Mouse (Mus musculus) cerebellum, adult 11 months (tissue): ENCODE measurements around the gene Slc25a19.

ENCODE experiments used
- DNase-seq: peaks from one replicate; pipeline ENCODE4 v3.0.0; 2022

The Slc25a19 gene

DNA sequence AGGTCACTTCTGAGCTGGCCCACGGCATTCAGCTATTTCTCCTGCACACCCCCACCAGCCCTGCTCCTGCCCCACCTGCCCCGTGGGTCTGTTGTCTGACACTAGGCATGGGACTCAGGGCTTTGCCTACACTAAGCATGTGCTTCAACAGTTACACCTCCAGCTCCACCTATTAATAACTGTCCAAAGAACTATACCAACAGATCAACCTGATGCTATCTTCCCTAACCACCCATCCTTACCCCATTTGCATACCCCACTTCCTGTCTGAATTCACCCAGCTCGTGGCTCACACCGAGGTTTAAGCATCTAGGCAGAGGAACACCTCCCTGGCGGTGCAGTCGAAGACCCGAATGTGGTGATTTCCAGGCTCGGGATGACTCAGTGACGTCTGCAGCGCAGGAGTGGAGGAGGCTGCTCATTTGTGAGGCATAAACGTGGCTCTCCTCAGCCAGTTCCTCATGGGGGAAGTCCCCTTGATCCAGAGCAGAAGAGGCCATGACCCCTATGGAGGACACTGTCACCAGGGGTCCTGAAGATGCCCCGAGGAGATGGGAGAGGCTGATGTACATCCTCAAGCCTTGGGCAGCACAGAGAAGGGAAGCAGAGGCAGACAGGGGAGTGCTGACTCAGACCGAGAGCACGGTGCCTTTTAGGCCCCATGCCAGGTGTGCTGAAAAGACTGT is 13.0 kb upstream of the Slc25a19 start:
- DNase-seq, result no peak

DNA sequence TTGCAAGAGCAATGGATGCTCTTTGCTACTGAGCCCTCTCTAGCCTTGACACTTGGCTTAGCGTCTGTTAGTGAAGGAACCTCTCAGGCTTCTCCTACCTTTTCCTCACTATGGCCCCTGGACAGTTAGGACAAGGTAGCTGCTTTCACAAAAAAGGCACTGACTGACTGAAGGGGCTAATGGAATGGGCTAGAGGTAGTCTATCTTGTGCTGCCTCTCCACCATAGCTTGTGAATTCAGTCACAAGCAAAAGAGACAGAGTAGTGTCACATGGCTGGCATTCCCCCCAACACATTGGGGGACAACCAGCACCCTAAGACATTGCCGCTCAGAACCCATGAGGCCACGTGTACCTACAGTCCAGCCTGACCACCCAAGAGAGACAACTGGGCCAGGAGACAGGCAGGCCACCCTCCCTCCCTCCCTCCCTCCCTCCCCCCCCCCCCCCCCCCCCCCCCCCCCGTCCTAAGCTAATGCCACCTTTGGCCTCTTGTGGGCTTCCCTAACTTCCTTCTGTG is 12.3 kb upstream of the Slc25a19 start:
- no peak for DNase-seq

DNA sequence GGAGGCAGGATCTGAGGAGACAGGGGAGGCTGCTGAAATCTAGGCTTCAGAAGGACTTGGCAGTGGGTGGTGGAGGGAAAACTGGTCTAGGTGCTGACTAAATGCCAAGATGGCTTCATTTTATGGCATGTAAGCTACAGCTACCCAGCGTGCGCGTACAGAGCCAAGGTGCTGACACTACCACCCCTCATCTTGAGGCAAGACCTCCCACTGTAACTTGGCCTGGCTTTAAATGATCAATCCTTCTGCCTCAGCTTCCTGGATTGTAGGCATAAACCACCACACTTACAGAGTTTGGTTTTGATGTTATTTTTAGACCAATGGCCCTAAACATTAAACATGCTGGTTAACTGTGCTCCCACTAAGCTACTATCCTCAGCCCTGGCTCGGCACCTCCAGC is 11.4 kb upstream of the Slc25a19 start:
- DNase-seq, result no peak

DNA sequence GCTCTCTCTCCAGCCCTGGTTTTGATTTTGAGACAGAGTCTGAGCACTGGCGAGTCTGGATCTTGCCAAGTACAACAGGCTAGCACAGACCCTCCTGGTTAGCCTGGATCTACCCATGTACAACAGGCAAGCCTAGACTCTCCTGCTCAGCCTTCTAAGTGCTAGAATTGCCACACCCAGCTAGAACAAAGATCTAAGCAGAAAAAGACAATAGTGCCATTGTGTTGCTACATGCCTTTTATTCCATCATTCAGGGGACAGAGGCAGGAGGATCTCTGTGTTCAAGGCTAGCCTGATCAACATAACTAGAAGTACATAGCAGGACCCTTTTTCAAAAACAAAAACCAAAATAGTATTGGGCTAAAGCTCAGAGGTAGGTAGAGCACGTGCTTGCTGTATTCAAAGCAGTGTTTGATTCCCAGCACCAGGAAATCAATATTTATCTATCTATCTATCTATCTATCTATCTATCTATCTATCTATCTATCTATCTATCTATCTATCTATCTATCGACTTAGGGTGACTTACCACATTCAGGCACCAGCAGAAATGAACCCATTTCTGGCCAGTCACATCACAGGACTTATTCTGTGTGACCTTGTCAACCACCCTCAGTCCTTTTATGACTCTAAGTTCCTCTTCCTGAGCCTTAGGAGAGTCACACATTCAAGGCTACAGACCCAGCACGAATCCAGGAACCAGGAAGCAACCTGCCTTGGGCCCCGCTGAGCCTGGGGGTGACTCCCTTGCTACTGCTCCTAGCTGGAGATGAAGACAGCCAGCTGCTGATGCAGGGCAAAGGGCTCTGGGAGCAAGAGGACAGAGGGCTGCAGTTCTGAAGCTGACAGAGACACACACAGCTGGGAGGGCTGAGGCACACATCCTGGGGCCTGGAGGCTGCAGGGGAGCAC is 10.7 kb upstream of the Slc25a19 start:
- no peak for DNase-seq

DNA sequence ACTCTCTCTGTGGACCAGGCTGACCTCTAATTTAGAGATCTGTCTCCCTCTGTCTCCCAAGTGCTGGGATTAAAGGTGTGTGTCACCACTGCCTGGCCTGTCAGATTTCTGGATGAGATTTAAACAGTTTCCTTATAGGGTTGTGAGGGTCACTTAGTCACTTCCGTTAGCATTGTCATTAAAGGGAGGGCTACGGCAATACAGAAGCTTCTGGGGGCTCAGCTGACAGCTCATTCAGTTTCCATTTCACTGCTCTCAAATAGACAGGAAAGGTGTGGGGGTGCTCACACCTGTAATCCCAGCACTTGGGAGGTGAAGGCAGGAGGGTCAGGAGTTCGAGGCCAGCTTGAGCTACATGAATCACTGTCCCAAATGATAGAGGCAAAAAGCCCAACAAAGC is 8.9 kb upstream of the Slc25a19 start:
- DNase-seq, result no peak

DNA sequence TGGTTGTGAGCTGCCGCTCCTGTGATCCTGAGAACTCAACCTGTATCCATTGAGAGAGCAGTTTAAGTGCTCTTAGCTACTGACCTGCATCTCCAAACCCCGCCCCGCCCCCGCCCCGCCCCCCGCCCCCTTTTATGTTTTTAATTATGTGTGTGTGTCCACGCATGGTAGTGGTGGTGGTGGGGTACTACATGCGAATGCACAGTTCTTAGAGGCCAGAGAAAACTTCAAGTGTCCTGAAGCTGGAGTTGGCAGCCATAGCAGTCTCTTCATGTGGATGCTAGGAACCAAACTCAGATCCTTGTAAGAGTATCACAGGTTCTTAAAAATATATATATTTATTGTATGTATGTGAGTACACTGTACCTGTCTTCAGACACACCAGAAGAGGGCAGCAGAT is 7.4 kb upstream of the Slc25a19 start:
- DNase-seq, result no peak

DNA sequence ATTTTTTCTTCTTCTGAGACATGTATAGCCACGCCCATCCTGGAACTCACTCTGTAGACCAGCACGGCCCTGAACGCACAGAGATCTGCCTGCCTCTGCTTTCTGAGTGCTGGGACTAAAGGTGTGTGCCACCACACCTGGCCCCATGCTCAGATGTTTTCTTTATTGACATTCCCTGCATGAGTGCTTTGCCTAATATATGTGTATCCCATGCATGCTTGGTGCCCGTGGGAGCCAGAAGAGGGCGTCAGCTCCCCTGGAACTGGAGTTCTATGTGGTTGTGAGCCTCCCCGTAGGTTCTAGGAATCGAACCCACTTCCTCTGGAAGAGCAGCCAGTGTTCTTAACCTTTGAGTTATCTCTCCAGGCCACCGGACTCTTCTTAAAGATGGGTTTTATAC is 6.9 kb upstream of the Slc25a19 start:
- DNase-seq, result no peak

DNA sequence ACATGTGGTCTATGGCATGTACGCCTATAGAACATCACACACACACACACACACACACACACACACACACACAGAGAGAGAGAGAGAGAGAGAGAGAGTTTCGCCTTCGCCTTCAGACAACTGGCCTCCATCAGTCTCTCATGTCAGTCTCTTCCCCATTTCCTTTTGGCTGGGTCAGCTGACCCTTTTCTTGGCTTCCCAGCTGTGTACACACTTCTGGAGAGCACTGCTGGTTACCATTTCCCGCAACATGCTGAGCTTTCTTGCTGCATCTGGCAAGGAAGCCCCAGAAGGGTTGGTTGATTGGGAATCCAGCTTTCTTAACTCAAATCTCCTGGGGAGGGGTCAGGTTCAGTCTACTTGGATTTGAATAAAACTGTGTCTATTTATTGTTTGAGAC is 6.0 kb upstream of the Slc25a19 start:
- DNase-seq, result no peak

DNA sequence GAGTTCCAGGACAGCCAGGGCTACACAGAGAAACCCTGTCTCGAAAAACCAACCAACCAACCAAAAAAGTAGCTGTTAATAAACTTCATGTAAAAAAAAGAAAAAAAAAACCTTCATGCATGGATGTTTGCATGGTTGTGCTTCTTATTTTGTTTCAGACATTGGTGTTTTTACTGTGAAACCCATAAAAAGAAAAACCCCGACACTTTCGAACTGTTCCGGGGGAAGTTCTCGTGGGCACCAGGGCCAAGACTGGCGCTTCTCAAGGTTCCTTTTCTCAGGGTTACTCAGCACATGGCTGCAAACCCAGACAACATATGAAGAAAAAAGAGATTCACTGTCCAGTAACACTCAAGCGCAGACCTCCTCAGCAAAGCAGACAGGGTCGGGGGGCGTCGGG is 4.8 kb upstream of the Slc25a19 start:
- no peak for DNase-seq

DNA sequence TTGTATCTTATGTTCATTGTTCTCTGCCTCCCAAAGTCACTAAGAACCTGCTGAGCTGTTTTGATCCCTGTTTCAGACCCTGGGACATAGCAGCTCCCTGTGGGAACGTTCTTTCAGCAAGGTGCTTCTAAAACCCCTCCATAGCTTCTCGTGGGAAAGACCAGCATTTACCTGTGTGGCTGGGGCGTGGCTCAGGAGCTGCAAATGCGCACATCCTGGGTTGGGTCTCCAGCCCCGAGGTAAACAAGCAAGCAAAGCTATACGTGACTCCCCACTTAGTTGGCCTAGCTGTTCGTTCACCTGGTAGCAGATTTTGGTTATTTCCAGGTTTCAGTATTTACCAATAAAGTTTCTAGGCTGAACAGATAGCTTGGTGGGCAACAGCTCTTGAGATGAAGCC is 4.2 kb upstream of the Slc25a19 start:
- DNase-seq, result no peak

DNA sequence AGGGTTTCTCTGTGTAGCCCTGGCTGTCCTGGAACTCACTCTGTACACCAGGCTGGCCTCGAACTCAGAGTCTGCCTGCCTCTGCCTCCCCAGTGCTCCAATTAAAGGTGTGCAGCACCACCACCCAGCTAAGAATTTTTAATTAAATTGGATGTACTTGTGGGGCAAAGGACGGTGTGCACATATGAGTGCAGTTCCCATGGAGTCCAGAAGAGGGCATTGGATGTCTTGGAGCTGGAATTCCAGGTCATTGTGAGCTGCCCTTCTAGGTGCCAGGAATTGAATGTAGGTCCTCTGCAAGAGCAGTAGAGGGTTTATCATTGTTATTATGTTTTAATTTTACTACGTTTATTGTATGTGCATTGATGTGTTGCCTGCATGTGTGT is 3.4 kb upstream of the Slc25a19 start:
- no peak for DNase-seq

DNA sequence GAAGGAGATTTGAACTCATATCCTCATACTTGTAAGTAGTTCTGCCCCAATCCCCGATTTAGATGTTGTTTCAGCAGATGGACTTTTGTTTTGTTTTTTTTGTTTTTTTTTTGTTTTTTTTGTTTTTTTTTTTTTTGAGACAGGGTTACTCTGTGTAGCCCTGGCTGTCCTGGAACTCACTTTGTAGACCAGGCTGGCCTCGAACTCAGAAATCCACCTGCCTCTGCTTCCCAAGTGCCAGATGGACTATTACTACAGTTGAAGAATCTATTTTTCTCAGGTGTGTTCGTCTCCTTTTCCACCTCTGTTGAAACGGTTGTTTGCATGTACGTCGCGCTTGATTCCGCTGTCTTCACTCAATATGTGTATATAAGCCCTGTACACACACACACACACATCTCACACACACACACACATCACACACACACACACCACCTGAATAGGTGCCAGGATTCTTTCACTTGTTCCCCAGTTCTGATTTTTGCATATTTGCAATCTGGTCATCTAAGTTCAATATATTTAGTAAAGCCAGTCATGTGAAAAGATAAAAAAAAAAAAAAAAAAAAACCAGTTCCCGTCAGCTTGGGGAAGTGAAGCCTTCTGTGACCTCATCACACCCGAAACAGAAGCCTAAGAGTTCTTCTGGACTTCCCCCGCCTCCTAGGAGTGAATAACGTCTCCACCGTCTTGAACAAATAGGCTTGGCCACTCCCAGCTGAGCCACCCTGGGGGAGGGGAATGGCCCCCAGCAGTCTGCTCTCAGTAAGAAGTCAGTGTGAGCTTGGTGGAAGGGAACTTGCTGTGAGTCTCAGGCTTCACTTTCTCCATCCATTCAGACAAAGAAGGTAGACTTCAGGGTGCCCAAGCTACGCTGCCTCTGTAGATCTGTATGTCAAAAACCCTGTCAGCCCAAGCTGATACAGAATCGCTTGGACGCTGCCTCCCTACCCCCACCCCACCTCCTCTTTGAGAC is 2.7 kb upstream of the Slc25a19 start:
- DNase-seq, result no peak

DNA sequence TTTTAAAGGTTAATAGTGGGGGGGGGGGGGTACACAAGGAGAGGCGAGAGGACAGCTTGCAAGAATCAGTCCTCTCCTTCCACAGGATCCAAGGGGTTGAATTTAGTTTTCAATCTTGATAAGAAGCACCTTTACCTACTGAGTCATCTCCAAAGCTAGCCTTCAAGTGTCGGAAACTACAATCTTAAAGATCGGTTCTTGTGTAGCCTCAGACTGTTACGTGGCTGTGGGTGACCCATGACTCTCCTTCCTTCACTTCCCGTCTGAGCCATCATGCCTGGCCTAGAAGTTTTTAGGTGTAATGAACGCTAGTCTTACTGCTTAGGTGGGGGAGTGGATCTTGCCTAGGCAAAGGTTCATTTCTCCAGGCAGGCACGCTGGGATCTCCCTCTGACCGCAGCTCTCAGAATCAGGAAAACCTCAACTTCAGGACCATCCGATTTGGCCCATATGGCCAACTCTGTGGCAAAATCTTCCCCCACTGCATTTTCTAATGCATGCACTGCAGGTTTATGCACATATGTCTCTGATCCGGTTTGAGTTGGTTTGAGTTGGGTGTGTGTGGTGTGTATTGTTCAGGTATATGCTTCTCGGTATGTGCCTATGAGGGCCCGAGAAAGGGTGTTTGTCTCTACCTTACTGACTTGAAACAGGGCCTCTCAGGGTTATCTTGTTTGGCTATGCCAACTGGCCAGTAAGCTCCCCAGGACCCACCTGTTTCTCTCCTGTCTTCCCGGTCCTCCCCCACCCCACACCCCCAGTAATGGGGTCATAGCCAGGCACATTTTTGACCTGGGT is 1.8 kb upstream of the Slc25a19 start:
- no peak for DNase-seq

DNA sequence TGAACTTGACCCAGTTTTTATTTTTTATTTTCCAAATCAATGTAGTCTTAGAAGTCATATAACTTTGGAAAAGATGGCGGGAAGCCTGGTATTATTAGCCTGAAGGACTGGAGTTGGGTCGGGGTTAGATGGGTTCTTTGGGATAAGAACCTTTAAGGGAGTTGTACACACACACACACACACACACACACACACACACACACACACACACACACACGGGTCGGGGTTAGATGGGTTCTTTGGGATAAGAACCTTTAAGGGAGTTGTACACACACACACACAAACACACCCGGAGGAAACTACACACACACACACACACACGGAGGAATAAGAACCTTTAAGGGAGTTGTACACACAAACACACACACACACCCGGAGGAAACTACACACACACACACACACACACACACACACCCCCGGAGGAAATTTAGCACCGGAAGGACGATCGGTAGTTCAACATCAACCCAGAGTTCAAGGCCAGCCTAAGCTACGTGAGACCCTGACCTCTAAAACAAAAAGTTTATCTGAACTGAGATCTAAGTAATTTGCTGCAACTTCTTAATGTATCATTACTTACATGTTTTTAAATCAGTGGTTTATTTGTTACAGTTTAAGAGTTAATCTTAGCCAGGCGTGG is 488 bp upstream of the Slc25a19 start:
- DNase-seq, result no peak

DNA sequence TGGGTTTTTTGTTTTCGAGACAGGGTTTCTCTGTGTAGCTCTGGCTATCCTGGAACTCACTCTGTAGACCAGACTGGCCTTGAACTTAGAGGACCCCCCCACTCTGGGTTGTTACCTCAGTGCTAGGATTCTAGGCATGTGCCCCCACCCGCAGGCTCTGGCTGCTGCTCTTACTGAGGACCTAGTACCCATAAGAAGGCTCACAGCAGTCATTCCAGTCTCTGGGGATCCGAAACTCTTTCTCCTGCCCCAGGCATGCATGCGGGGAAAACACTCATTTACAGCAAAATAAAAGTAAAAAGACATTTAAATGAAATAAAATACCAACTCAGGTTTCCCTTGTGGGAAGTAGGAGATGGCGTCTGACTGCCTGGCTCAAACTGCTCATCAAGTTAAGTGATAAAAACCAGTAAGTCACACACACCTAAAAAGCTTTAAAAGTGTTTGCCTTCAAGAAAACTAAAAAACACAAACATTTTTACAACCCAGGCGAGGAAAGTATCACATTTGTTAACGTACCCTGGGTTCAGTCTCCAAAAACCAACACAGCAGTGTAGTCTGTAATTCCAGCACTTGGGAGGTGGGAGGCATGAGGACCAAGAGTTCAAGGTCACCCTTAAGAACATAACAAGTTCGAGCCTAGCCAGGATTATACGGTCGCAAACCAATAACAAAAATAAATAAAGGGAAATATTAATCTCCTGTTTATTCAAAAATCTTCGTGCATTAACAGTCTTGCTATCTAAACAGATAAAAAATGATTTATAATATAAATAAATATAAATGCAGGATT is 1.1 kb downstream of the Slc25a19 start:
- no peak for DNase-seq

DNA sequence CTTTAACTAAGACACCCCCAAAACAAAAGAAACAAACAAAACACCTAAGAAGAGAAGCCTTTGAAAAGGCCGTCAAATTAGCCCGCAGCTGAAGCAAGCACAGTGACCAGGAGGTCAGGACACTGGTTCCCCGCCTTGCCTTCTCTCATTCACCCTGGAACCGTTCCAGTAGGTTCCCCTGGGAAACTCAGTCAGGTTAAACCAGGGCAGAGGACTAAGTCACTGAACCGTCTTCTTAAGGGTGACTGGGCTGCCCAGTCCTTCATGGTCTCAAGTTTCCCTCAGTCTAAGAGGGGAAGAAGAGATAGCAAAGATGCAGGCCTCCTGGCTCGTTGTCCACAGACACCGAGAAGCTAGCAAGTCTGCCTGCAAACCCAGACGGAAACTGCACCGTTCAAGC is 2.2 kb downstream of the Slc25a19 start:
- DNase-seq, result no peak

DNA sequence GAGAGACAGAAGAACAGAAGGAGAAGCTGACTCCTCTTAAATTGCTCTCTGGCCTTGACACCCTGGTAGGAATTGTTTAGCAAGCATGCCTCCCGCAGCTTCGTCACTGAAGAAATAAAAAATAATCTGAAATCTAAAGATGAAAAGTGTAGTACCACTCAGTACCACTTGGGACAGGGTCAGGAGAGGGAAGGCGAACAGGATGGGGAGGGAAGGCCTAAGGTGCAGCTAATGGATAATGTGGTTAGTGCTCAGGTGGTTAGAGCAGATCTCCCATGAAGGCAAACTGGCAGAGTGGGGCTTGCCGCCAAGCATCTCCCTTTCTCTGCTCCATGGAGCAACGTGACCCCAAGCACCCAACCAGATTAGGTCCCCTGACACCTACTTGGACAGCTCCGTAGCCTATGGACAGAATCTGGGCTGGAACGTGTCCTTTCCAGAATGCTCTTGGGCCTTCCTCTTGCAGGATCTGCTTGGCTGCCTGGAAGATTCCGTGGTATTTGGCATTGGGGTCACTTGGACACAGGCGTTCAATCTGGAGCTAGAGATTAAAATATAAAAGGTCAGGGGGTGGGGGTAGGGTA is 4.5 kb downstream of the Slc25a19 start:
- no peak for DNase-seq

DNA sequence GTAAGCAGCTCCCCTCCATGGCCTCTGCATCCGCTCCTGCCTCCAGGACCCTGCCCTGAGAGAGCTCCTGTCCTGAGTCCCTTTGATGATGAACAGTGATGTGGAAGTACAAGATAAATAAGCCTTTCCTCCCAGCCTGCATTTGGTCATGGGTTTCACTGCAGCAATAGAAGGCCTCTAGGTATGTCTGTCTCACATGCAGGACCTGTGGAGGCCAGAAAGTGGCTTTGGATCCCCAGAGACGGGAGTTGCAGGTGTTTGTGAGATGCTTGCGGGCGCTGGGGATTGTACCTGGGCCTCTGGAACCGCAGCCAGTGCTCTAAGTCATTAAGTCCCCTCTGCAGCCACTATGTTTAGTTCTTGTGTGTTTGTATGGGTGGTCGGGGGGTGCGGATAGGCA is 8.1 kb downstream of the Slc25a19 start:
- DNase-seq, result no peak

DNA sequence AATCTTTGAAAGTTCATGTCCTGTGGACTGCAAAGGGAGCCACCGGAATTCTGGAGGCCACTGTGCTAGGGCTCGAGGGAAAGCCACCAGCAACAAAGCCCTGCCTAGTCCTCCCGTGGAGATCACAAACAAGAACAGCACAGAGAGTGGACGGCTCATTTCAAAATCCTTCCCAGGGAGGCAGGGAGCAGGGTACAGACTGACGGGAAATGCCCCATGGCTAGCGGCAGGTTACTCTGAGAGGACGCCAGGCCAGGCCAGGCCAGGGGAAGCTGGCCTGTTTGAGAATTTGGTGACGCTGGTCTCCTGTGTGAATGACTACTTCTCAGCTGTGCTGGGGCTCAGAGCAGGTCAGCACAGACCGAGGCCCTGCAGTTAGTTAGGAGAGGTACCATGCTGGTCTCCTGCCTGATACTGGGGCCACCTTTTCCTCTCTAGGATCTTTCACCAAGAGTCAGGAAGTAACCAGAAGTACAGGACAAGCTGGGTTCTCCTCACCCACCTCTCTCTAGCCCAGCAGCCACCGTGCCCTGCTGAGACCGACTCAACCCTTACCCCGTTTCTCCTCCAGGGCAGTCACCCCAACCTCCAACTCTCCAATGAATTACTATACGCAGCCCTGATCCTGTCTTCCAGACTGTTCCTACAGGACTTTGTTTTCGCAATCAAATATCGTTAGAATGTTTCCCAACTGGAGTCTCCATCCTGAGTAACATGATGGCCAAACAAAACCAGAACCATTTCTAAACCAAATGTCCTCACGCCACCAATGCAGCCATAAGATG is 9.2 kb downstream of the Slc25a19 start:
- DNase-seq, result no peak

DNA sequence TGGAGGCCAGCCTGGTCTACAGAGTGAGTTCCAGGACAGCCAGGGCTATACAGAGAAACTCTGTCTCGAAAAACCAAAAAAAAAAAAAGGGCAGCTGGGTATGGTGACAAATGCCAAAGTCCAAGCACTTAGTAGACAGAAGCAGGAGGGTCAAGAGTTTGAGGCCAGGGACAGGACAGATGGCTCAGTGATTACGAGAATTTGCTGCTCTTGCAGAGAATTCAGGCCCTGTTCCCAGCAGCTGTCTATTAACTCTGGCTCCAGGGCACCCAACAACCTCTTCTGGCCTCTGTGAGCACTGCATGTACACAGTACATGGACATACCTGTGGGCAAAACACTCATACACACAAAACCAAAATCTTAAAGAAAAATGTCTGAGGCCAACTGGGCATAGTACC is 10.1 kb downstream of the Slc25a19 start:
- no peak for DNase-seq
